Mouse (Mus musculus) kidney, embryonic 14.5 days (tissue): ENCODE data around the gene Ssmem1. TPM values are rescaled to one million over a fixed set of nuclear protein-coding genes. Genes with fewer than 3 reads are reported as not detected.

Experiments
- ATAC-seq: fragments of 200-750 bp; cut with Nextera tagmentation; 2 replicates; pipeline ENCODE4 v1.8.0; 2017; ENCODE audit warnings: moderate number of reproducible peaks, mild to moderate bottlenecking, moderate TSS enrichment, moderate library complexity; ENCODE audit not compliant: low FRiP score, low TSS enrichment
- H3K27ac ChIP-seq: fragments of 300-500 bp; sonication (generic); 2 replicates; pipeline ENCODE4 v1.5.1; 2014; ENCODE audit warnings: low read depth, mild to moderate bottlenecking, low read length, moderate library complexity, mixed read lengths
- H3K27me3 ChIP-seq: fragments of 300-500 bp; sonication (generic); 2 replicates; pipeline ENCODE4 v1.6.1; 2014; ENCODE audit warnings: mild to moderate bottlenecking, low read length; ENCODE audit not compliant: control insufficient read depth, insufficient read depth
- H3K36me3 ChIP-seq: fragments of 300-500 bp; sonication (generic); 2 replicates; pipeline ENCODE4 v1.6.1; 2014; ENCODE audit warnings: low read length, mixed read lengths; ENCODE audit not compliant: control insufficient read depth, insufficient read depth
- H3K4me1 ChIP-seq: fragments of 300-500 bp; sonication (generic); 2 replicates; pipeline ENCODE4 v1.6.1; 2014; ENCODE audit warnings: low read length, mixed read lengths; ENCODE audit not compliant: control insufficient read depth, insufficient read depth
- H3K4me2 ChIP-seq: fragments of 300-500 bp; sonication (generic); replicated peaks from 2 replicates; pipeline ENCODE4 v1.6.1; 2014; ENCODE audit warnings: low read depth, mild to moderate bottlenecking, low read length
- H3K4me3 ChIP-seq: fragments of 300-500 bp; sonication (generic); 2 replicates; pipeline ENCODE4 v1.5.1; 2014; ENCODE audit warnings: mild to moderate bottlenecking, low read length
- H3K9ac ChIP-seq: fragments of 300-500 bp; sonication (generic); 2 replicates; pipeline ENCODE4 v1.6.1; 2014; ENCODE audit warnings: low read depth, mild to moderate bottlenecking, low read length, moderate library complexity
- H3K9me3 ChIP-seq: fragments of 300-500 bp; sonication (generic); 2 replicates; pipeline ENCODE4 v1.6.1; 2016; ENCODE audit warnings: low read length; ENCODE audit not compliant: control insufficient read depth
- WGBS: fragments of 180-500 bp; shearing (Covaris S2); extraction: QIAGEN DNeasy Blood & Tissue Kit; methylation state at CpG from one replicate; pipeline ENCODE4 v1.1.7; 2014; 5-methylcytosine and 5-hydroxymethylcytosine counted together
- polyA plus RNA-seq: library from polyadenylated mRNA; unstranded; fragments of >200 nt; fragmentation: Nextera tagmentation; extraction: Ambion mirVana; gene quantifications from 2 replicates; pipeline ENCODE4 v1.2.1, GENCODE M21; 2014

The Ssmem1 gene
- polyA plus RNA-seq, 1 experiment from 2014 or later = 0.51 TPM

DNA sequence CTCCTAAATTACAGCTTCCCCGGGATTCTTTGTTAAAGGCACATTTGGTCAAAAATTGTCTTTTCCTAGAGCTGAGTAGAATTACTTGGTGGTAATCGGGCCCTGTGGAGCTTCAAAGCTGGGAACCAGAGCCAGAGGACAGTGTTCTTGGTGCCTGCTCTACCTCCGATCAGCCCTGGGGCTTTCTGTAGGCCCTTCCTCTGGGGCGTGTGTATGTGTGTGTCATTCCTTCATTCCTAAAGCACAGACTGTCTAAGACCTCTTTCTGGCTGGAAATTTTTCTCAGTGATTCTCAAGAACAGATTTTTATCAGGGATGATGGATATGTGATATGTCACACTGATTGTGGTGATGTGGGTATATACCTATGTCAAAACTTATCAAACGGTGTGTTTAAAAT is 29.2 kb downstream of the Ssmem1 start:
- H3K4me2 ChIP-seq = no peak overlapping the region
- H3K36me3 ChIP-seq = no peaks in the 10 kb centered on the region
- H3K9me3 ChIP-seq = no peaks in the 10 kb centered on the region
- no peak overlapping the region for H3K4me3 ChIP-seq
- H3K27me3 ChIP-seq = no peaks in the 10 kb centered on the region
- H3K4me1 ChIP-seq = peaks cover 28% of the 10 kb centered on the region
- H3K9ac ChIP-seq = no peak overlapping the region
- ATAC-seq = no peak
- H3K27ac ChIP-seq = peak overlapping the region; percentile 55; the same call in 1 of the 2 replicates
- 66% methylated on average over 5 of the region's 5 CpGs for WGBS

DNA sequence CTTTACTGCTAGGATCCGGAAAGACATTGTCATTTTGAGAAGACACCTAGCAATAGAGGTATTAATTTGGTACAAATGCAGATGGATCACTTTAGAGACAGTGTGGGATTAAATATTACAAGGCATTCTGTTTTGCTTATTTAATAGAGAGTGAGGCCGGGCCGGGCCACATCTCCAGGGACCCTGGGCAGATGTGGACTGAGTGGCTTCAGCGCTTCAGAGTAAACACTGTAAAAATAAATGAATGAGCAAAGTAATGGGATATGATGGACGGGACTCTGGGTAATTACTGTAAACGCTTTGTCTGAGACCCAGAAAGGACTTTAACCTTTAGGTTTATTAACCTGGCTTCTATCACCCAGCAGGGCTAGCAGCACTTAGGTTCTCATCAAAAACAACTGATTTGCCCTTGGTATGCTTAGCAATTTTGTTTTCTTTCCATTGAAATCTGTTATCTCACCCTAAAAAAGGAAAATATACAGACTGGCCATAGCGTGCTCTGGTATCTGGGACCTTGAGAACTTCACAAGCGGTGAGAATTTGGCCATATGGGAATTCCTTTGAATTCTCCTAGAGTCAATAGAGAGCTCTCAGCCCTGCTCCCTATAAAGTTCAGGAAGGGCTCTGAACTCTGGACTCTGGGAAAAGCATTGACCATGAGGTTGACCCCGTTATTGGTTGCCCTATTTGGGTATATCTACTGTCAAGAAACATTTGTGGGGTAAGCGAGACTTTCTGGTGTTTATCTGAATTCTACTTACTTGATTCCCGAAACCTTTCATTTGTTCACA is 31.6 kb downstream of the Ssmem1 start, which contains the start of gene Cpa2:
Cpa2 (plus strand) TSS at position 574 of the 791 bp plus-strand sequence.
- Histone ChIP-seq H3K9ac (no peak within 1 kb of the TSS), H3K36me3 (no peaks in the 10 kb centered on the region), H3K27me3 (no peaks in the 10 kb centered on the region), H3K4me3 (no peak within 1 kb of the TSS), H3K9me3 (no peaks in the 10 kb centered on the region), H3K4me2 (no peak within 1 kb of the TSS), H3K4me1 (peaks cover 37% of the 10 kb centered on the region), H3K27ac (peak within 1 kb of the TSS; percentile 79; the same call in 1 of the 2 replicates)
- WGBS = 48% methylated on average over 11 of the region's 11 CpGs
- no peak for ATAC-seq

DNA sequence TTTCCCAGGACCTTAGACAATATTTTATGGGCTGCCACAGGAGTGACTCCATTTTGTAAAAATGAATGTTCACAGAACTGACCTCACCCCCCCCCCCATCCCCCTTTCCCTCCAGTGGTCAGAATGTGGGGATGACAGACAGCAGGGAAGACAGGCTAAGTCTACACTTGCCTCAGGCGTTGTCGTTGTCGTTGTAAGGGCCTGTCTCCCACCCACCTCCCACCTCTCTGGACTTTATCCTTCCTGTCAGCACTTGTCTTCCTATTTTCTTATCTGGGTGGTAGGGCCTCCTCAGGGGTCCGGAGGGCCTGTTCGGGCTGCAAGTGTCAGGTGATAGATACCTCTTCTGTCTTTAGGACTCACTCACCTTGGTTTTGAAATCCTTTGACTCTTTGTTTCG is 32.6 kb downstream of the Ssmem1 start:
- peaks cover 46% of the 10 kb centered on the region for H3K4me1 ChIP-seq
- H3K27ac ChIP-seq = peak overlapping the region; percentile 79; the same call in 1 of the 2 replicates
- H3K27me3 ChIP-seq = no peaks in the 10 kb centered on the region
- H3K4me2 ChIP-seq = no peak overlapping the region
- ATAC-seq = no peak
- 65% methylated on average over 6 of the region's 6 CpGs for WGBS
- H3K4me3 ChIP-seq = no peak overlapping the region
- H3K36me3 ChIP-seq = no peaks in the 10 kb centered on the region
- no peak overlapping the region for H3K9ac ChIP-seq
- no peaks in the 10 kb centered on the region for H3K9me3 ChIP-seq

DNA sequence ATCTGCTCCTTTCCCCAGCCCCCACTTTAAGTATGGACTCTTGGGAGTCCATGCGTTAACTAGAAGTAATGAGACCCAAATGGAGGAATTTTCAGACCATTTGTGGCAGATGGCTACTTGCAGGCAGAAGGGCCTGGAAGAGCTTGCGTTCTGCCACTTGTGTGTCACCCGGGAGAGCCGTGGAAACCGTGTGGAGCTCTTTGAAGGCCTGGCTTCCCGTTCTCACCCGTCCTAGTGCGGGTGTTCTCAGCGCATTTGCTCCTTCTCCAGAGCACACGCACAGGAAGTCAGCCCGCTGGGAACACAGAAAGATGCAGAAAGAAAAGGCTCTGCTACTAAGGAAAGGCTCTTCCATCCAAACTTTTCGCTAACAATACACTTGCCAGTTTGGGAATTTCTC is 33.4 kb downstream of the Ssmem1 start:
- no peak for ATAC-seq
- Histone ChIP-seq H3K27ac (peak overlapping the region; percentile 79), H3K9me3 (no peaks in the 10 kb centered on the region), H3K27me3 (no peaks in the 10 kb centered on the region), H3K9ac (peak overlapping the region; percentile 34; the same call in 1 of the 2 replicates), H3K4me1 (peaks cover 51% of the 10 kb centered on the region), H3K36me3 (no peaks in the 10 kb centered on the region), H3K4me3 (no peak overlapping the region), H3K4me2 (no peak overlapping the region)
- WGBS = 31% methylated on average over 12 of the region's 12 CpGs

DNA sequence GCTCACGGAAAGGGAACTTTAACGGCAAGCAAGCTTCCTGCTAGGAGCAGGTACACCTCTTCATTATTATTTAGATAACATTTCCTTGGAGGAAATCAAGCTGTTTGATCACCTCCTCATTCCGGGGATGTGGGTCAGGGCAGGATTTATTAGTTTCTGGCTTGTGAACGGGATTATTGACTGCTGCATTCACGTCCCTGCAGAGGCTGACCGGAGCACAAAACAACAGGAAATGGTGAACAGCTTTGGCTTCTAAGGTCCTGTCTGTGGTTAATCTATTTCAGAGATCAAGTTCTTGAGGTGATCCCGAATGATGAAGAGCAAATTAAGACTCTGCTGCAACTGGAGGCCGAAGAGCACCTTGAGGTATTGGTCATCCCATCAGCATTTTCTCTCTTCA is 34.2 kb downstream of the Ssmem1 start:
- peak overlapping the region; percentile 31; the same call in 1 of the 2 replicates for H3K9ac ChIP-seq
- no peak overlapping the region for H3K4me3 ChIP-seq
- peak overlapping the region; percentile 11 for H3K4me2 ChIP-seq
- 12% methylated on average over 8 of the region's 8 CpGs for WGBS
- no peaks in the 10 kb centered on the region for H3K9me3 ChIP-seq
- no peaks in the 10 kb centered on the region for H3K27me3 ChIP-seq
- peak; percentile 44 for ATAC-seq
- no peaks in the 10 kb centered on the region for H3K36me3 ChIP-seq
- peak overlapping the region; percentile 79; the same call in 1 of the 2 replicates for H3K27ac ChIP-seq
- peaks cover 50% of the 10 kb centered on the region for H3K4me1 ChIP-seq

DNA sequence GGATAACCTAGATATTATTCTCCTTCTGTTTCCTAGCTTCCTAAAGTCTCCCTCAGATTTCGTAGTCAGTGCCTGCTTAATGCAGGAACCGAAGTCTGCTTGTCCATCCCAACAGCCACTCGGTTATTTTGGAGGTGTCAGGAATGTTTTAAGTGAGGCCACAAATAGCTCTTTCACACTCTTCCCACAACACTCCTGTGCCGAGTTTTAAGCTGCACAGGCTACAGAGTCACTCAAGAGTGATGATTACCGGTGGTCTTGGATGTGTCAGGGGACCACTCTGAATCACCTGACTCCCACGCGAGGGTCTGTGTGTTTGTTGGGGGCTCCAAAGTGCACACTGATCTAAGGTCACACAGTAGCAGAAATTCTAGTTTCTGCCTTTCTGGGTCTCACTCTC is 36.0 kb downstream of the Ssmem1 start:
- no peaks in the 10 kb centered on the region for H3K9me3 ChIP-seq
- peak overlapping the region; percentile 90; the same call in 1 of the 2 replicates for H3K27ac ChIP-seq
- no peaks in the 10 kb centered on the region for H3K36me3 ChIP-seq
- H3K4me1 ChIP-seq = peaks cover 57% of the 10 kb centered on the region
- H3K4me3 ChIP-seq = no peak overlapping the region
- 39% methylated on average over 7 of the region's 7 CpGs for WGBS
- H3K9ac ChIP-seq = no peak overlapping the region
- no peaks in the 10 kb centered on the region for H3K27me3 ChIP-seq
- ATAC-seq = no peak
- 0 out of 2 replicates have a peak overlapping the region, but pooled peaks have one; percentile 19 for H3K4me2 ChIP-seq

GRCm38 (mm10) chr6:30546571-30547273 is 37.1 kb downstream of the Ssmem1 start:
- no peaks in the 10 kb centered on the region for H3K27me3 ChIP-seq
- peak overlapping the region; percentile 36 for H3K4me2 ChIP-seq
- H3K4me1 ChIP-seq = peaks cover 53% of the 10 kb centered on the region
- no peaks in the 10 kb centered on the region for H3K9me3 ChIP-seq
- H3K4me3 ChIP-seq = peak overlapping the region; percentile 17
- ATAC-seq = no peak
- H3K27ac ChIP-seq = peak overlapping the region; percentile 90
- H3K9ac ChIP-seq = peak overlapping the region; percentile 47; the same call in 1 of the 2 replicates
- 8% methylated on average over 17 of the region's 17 CpGs for WGBS
- H3K36me3 ChIP-seq = no peaks in the 10 kb centered on the region

GRCm38 (mm10) chr6:30547274-30547645 is 37.6 kb downstream of the Ssmem1 start:
- under 1% methylated on average over 17 of the region's 17 CpGs for WGBS
- Histone ChIP-seq H3K4me1 (peaks cover 57% of the 10 kb centered on the region), H3K9ac (peak overlapping the region; percentile 47; the same call in 1 of the 2 replicates), H3K27ac (peak overlapping the region; percentile 90), H3K27me3 (no peaks in the 10 kb centered on the region), H3K4me3 (peak overlapping the region; percentile 17), H3K36me3 (no peaks in the 10 kb centered on the region), H3K4me2 (peak overlapping the region; percentile 36), H3K9me3 (no peaks in the 10 kb centered on the region)
- ATAC-seq = no peak
